Mouse (Mus musculus) erythroid progenitor cell, adult 5-6 weeks (primary cell): ENCODE data around the gene Phactr2. TPM values are rescaled to one million over a fixed set of nuclear protein-coding genes. Genes with fewer than 3 reads are reported as not detected.

ENCODE experiments used
- ATAC-seq: replicated peaks from 2 replicates; pipeline ENCODE4 v1.8.0; 2016; ENCODE audit warnings: moderate number of reproducible peaks, mild to moderate bottlenecking, moderate TSS enrichment, inconsistent platforms; ENCODE audit not compliant: poor library complexity, low FRiP score, severe bottlenecking
- total RNA-seq, 2 experiments: library from RNA; stranded (forward) in 1 of 2; stranded (reverse) in 1 of 2; fragments of 150-400 nt in 1 of 2; fragments of 186-747, 209-891 nt in 1 of 2; gene quantifications; 2 replicates each; pipeline versions ENCODE4 v1.2.3 to v1.2.4; 2015 to 2017; ENCODE audit warnings: low replicate concordance in 2 of 2

Phactr2 gene
- total RNA-seq, 2 experiments from 2014 or later = 5.0 to 6.9 TPM

DNA sequence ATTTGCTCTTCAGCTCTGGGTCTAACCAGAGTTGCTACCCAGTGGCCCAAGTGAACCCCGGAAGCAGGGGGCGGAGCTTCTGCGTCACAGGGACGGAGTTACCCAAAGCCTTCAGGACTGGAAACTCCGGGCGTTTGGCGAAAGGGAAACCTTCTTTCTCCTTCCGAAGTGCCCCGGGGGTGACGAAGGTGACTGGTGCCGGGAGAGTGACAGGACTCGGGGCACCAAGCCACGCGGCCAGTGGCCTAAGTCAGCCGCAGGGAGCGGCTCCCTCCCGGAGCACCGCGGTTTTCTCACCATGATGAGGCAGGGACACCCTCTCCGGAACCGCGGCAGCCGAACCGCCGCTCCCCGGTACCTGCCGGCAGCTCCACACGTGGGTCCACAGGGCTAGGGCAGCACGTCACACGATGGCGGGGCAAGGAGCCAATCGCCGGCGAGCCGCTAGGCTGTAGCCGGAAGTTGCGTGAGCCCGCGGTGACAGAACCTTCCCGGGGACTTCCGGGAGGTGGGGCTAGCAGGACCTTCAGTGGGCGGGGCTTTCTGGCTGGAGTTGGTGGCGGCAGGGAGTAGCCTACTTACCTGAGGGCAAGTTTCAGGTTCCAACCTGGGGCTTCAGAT, 281.4 kb downstream of the Phactr2 start, which contains the start of gene Ltv1:
TSS of gene Ltv1 (minus strand) at position 438 of the 621 bp plus-strand sequence.
- peak; percentile 100 for ATAC-seq

DNA sequence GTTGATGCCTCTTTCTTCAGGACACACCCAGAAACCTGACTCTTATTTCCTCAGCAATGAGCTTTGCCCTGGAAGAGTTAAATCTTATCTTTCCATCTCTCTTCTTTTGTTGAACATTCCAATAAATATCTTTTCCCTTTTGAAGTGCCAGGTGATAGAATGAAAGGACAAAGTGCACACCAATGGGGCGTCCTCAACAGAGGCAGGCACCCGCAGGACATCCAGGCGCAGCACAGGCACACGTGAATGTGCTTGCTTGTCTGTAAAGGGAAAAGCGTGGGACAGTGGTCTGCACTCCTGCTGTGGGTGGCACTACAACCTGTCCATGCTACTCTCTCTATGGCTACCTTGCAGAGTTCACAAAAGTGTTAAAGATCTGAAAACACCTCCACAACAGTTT, 284.3 kb downstream of the Phactr2 start:
- ATAC-seq = no peak

DNA sequence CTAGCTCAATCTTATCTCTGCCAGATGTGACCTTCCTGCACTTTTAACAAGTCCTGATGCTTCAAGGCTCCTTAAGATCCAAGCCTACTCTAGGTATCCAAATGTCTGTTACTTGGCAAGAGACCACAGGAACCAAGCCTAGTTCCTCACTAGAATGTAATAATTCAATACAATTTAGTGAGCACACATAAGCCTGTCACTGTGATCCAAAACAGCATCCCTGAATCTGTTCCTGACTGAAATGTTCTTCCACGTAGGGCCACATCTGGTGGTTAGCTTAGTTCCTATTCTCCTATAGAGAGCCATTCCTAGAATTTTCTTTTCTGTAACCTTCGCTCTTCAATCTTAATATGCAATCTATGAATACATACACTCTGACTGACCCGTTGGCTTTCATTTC, 287.5 kb downstream of the Phactr2 start:
- no peak for ATAC-seq

DNA sequence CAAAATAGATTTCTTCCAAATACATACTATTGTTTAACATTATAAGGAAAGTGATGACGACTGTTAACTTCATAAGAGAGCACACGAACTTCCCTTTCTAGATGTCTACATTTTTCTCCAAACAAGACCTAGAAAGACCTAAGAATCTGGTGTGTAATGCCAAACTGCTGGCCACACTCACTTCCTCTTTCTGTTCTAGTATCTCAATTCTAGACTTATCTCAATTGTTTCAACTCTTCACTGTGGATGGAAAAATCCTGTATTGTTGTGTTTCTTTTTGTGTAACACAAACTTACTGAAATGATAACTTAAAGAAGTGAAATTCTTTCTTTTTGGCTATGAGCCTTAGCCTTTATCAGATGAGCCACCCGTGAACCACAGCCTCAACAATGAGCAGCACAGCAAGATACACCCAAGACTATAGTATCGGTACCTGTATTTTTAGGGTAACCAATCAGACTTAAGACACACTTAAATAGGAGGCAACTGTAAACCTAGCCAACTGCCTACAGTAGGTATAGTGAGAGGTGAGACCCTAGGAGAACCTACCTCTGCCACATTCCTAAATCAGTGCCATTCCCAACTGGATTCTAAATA, 289.9 kb downstream of the Phactr2 start:
- ATAC-seq = no peak

DNA sequence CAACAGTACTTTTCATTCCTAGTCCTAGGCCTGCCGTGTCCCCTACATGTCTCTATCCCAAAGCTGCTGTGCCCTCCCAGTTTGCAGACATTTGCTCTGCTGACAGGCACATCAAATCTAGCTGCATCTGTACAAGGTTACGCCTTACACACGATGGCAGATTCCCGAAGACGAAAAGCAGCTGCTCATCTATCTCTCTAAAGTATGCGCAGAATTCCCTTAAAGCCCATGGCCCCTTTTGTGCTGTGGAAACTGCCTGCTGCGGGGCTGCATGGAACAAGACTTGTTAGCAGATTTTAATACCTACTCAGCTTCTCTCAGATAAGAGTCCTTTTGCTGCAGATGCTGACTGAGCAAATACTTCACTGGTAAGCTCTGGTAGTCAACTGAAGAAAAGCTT, 294.0 kb downstream of the Phactr2 start:
- ATAC-seq = no peak

DNA sequence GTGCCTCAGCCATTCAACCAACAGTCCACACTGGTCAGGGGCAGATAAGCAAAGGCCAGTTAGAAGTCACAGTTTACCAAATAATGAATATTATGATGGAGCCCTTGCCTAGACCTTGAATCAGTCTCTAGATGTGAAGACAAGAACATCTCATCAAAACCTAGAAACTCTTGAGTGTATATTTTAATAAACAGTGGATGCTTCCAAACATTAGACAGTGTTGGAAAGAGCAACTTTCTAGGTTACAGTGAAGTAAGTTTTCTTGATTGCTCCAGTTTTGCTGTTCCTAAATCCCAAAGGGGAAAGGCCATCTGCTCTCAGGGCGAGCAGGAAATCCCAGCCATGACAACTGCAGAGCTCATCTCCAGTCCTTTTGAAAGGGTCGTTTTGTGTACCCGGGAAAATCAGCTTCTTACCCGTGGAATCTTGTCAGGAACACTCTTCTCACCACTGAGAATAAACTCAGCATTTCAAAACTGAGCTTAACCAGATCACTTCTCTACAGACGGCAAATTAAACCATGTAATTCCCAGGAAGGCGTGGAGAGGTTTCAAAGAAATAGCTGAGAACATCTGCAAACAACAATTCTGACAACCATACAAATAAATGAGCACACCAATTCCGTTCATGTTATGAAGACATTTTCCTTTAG, 296.1 kb downstream of the Phactr2 start, which contains the start of gene Zc2hc1b:
TSS of gene Zc2hc1b (minus strand) at position 51 of the 652 bp plus-strand sequence.
- no peak for ATAC-seq

DNA sequence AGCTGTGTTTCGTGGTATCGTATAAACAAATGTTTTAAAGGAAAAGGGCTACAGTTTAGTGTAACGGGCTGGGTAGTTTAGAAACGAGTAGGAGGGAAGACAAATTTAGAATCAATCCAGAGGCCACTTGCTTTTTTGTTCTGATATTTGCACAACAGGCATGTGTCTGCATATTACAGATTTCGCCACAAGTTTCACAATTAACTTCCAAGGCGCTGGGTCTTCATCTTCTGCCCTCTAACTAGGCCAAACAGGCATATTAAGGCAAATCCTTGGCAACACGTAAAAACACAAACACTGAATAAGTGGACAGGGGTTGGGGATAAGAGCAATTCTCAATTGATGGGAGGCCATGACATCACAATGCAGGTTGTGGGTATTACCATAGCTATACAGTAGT, 298.3 kb downstream of the Phactr2 start:
- ATAC-seq = no peak

DNA sequence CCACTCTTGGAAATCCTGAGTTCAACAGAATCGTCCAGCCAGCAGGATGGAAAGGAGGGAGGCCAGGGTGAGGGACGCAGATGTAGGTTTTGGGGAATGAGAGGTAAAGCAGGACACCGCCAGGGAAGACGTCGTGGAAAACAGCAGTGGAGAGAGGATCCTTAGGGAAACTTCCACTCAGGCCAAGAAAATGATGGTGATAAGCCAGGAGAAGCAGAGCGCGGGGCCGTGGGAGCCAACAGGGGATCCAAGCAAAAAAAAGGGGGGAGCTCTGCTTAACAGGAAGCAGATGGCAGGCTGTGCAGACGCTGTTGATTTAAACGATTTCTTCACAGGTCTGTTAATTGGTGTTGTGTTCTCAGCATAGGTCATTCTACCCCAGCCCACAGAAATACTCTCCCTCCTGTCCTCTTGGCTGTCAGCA, 301.4 kb downstream of the Phactr2 start:
- ATAC-seq = no peak

DNA sequence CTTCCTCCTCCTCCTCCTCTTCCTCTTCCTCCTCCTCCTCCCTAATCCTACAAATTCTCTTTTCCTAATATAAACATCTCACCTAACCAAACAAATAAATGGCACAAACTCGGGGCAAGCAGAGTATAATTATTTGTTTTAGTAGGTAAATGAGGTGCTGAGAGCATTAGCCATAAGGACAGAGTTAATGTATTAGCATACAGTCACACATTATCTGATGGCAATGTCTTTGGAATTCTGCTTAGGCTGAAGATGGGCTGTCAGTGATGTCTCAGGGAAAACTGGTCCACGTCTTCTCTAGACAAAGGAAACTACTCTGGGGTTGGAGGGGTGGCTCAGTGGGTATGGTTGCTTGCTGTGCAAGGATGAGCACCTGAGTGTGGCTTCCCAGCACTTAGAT, 302.8 kb downstream of the Phactr2 start:
- no peak for ATAC-seq

DNA sequence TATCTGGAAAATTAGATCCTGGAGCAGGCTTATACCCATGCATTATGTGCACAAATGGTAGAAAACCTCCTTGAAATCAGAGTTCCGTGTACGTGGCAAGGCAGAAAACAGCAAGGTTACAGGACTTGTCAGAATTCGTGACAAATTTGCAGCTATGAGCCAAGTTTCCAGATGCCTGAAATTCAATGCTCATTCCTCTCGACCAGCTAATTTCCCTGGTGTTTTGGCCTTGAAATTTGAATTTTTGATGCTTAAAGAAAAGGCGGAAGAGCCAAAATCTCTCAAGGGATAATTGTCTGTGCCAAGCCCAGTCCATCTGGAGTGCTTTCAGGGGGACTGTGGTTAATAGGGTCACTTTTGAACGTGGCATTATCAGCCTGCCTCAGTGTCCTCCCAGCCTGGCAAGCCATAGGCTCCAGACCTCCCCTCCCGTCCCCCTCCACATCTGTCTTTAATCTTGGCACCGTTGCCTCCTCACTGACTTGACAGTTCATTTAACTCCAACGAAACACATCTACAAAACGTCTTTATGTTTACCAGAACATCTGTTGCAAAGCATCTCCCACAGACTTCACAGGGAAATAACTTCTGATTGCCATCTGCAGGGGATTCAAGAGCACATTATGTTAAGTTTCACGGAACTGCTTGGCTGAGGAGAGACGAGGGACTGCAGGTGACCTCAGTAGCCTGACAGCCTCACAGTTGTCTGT, 303.3 kb downstream of the Phactr2 start:
- ATAC-seq = no peak

DNA sequence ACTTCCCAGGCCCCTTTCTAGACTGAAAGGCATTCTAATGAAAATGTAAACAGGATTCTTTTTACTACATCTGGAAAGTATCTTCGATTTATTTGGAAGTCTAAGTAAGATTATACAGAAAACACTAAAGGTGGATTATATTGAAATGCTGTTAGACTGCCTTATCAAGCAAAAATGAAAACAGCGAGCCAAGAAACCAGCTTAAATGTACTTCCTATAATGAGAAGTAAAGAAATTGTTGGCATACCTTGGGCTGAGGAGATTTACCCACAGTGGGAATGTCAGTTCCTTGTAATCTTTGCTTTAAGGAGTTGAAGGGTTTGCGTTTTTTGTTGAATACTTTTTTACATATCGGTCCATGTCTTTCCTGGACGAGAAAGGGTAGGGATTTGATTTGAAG, 305.8 kb downstream of the Phactr2 start:
- no peak for ATAC-seq

DNA sequence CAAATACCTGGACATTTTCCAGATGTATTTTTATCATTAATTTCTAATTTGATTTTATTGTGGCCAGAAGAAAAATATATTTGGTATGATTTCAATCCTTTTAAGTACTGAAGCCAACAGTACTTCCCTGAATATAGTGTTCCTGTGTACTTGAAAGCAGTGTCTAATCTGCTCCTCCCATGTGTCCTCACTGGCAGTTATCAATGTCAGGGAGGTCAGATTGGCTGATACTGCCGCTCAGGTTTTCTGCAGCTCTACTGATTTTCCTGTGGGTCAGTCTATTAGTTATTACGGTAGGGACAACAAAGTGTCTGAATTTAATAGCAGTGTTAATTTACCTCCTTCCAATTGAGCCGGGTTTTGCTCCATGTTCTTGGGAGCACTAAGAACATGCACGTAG, 312.2 kb downstream of the Phactr2 start:
- no peak for ATAC-seq

DNA sequence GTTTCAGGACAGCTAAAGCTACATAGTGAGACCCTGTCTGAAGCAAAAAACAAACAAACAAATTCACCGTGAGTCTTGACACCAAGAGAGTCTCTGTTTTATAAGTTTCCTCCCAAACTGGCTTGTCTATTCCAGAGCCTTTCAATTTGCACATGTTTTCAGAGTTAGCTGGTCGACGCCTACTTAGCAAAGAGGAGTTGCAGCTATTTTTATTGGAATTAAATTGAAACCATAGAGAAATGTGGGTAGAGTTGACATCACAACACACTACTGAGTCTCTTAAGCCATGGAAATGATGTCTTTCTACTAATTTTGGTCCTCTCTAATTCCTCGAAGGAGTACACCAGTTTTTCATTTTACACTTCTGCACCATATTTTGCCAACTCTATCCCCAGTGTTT, 313.3 kb downstream of the Phactr2 start:
- ATAC-seq = no peak

Other genes with a start within 250 kb of the Phactr2 start
- gene Fuca2, start 25.1 kb upstream of the Phactr2 start, total RNA-seq (2015; ENCODE audit: low replicate concordance) = 29.8 and 38.2 TPM in 2 replicates
- 13.3 and 17.3 TPM in 2 replicates for gene Fuca2, start 25.1 kb upstream of the Phactr2 start, total RNA-seq (2017; ENCODE audit: low replicate concordance)
- gene Adat2, start 78.5 kb upstream of the Phactr2 start, total RNA-seq (2015; ENCODE audit: low replicate concordance) = 1.1 TPM in 1 of 2 replicates, not detected in the other
- 1.2 TPM in 1 of 2 replicates, not detected in the other for gene Adat2, start 78.5 kb upstream of the Phactr2 start, total RNA-seq (2017; ENCODE audit: low replicate concordance)
- gene Pex3, start 78.7 kb upstream of the Phactr2 start, total RNA-seq (2015; ENCODE audit: low replicate concordance) = 9.7 and 16.8 TPM in 2 replicates
- gene Pex3, start 78.7 kb upstream of the Phactr2 start, total RNA-seq (2017; ENCODE audit: low replicate concordance) = 1.8 and 4.0 TPM in 2 replicates